Mouse (Mus musculus) embryonic facial prominence, embryonic 14.5 days (tissue): ENCODE measurements at regions not wholly inside any gene's neighbourhood (a gene's known extent, or its start where the extent isn't known, plus 50 kb on each side); places are given as distances from the start of the nearest gene placed in this dataset.

Experiments used
- ATAC-seq: fragments of 200-750 bp; cut with Nextera tagmentation; 2 replicates; pipeline ENCODE4 v1.8.0; 2017; ENCODE audit warnings: low read depth, moderate number of reproducible peaks, moderate TSS enrichment
- DNase-seq: peaks from one replicate; pipeline ENCODE4 v3.0.0-alpha.2; 2015; ENCODE audit warnings: low spot score
- H3K27ac ChIP-seq: fragments of 300-500 bp; sonication (generic); replicated peaks from 2 replicates; pipeline ENCODE4 v1.5.1; 2014; ENCODE audit warnings: low read depth, mild to moderate bottlenecking, low read length, moderate library complexity
- H3K27me3 ChIP-seq: fragments of 300-500 bp; sonication (generic); replicated peaks from 2 replicates; pipeline ENCODE4 v1.6.1; 2014; ENCODE audit warnings: low read length; ENCODE audit not compliant: control insufficient read depth, insufficient read depth
- H3K36me3 ChIP-seq: fragments of 300-500 bp; sonication (generic); 2 replicates; pipeline ENCODE4 v1.6.1; 2014; ENCODE audit warnings: low read length, mixed read lengths; ENCODE audit not compliant: control insufficient read depth, insufficient read depth
- H3K4me1 ChIP-seq: fragments of 300-500 bp; sonication (generic); 2 replicates; pipeline ENCODE4 v1.6.1; 2014; ENCODE audit warnings: antibody characterized with exemption, low read length; ENCODE audit not compliant: control insufficient read depth, insufficient read depth
- H3K4me2 ChIP-seq: fragments of 300-500 bp; sonication (generic); 2 replicates; pipeline ENCODE4 v1.6.1; 2014; ENCODE audit warnings: low read depth, mild to moderate bottlenecking, low read length, moderate library complexity, mixed read lengths
- H3K4me3 ChIP-seq: fragments of 300-500 bp; sonication (generic); 2 replicates; pipeline ENCODE4 v1.5.1; 2014; ENCODE audit warnings: low read depth, mild to moderate bottlenecking, low read length
- H3K9ac ChIP-seq: fragments of 300-500 bp; sonication (generic); 2 replicates; pipeline ENCODE4 v1.6.1; 2014; ENCODE audit warnings: low read depth, mild to moderate bottlenecking, low read length, moderate library complexity, mixed read lengths
- H3K9me3 ChIP-seq: fragments of 300-500 bp; sonication (generic); 2 replicates; pipeline ENCODE4 v1.6.1; 2016; ENCODE audit warnings: low read length; ENCODE audit not compliant: control insufficient read depth
- WGBS: fragments of 180-500 bp; shearing (Covaris S2); extraction: QIAGEN DNeasy Blood & Tissue Kit; methylation state at CpG from one replicate; pipeline ENCODE4 v1.1.7; 2014; 5-methylcytosine and 5-hydroxymethylcytosine counted together

- DNase-seq (no peak), ATAC-seq (no peak)
- Histone ChIP-seq H3K4me1 (no peaks in the 10 kb centered on the region), H3K27me3 (no peaks in the 10 kb centered on the region), H3K9me3 (no peaks in the 10 kb centered on the region), H3K27ac (no peak overlapping the region), H3K4me3 (no peak overlapping the region), H3K9ac (no peak overlapping the region), H3K36me3 (no peaks in the 10 kb centered on the region), H3K4me2 (no peak overlapping the region)
- 75% methylated on average over 2 of the region's 2 CpGs for WGBS
Measured at GRCm38 (mm10) chr5:51288234-51288633, 279.3 kb downstream of the Ppargc1a start.

- no peak overlapping the region for H3K4me3 ChIP-seq
- H3K4me2 ChIP-seq: no peak overlapping the region
- peak; percentile 2 for DNase-seq
- H3K9ac ChIP-seq: no peak overlapping the region
- no peaks in the 10 kb centered on the region for H3K36me3 ChIP-seq
- 45% methylated on average over 2 of the region's 2 CpGs for WGBS
- no peaks in the 10 kb centered on the region for H3K27me3 ChIP-seq
- no peaks in the 10 kb centered on the region for H3K4me1 ChIP-seq
- no peak for ATAC-seq
- no peaks in the 10 kb centered on the region for H3K9me3 ChIP-seq
- H3K27ac ChIP-seq: no peak overlapping the region
Measured at GRCm38 (mm10) chr5:51241156-51241555, 326.4 kb downstream of the Ppargc1a start.

- H3K4me2 ChIP-seq: no peak overlapping the region
- 88% methylated on average over 2 of the region's 2 CpGs for WGBS
- H3K4me3 ChIP-seq: no peak overlapping the region
- no peaks in the 10 kb centered on the region for H3K27me3 ChIP-seq
- DNase-seq (no peak), ATAC-seq (no peak)
- no peaks in the 10 kb centered on the region for H3K9me3 ChIP-seq
- H3K9ac ChIP-seq: no peak overlapping the region
- no peaks in the 10 kb centered on the region for H3K36me3 ChIP-seq
- H3K4me1 ChIP-seq: no peaks in the 10 kb centered on the region
- H3K27ac ChIP-seq: no peak overlapping the region
Measured at GRCm38 (mm10) chr5:51234004-51234355, 333.5 kb downstream of the Ppargc1a start.

GRCm38 (mm10) chr5:51233271-51234003 lies 334.1 kb downstream of the Ppargc1a start:
- Histone ChIP-seq H3K27me3 (no peaks in the 10 kb centered on the region), H3K9ac (no peak overlapping the region), H3K36me3 (no peaks in the 10 kb centered on the region), H3K4me3 (no peak overlapping the region), H3K4me1 (no peaks in the 10 kb centered on the region), H3K27ac (no peak overlapping the region), H3K4me2 (no peak overlapping the region), H3K9me3 (no peaks in the 10 kb centered on the region)
- ATAC-seq (no peak), DNase-seq (no peak)
- WGBS: 79% methylated on average over 5 of the region's 5 CpGs

DNA sequence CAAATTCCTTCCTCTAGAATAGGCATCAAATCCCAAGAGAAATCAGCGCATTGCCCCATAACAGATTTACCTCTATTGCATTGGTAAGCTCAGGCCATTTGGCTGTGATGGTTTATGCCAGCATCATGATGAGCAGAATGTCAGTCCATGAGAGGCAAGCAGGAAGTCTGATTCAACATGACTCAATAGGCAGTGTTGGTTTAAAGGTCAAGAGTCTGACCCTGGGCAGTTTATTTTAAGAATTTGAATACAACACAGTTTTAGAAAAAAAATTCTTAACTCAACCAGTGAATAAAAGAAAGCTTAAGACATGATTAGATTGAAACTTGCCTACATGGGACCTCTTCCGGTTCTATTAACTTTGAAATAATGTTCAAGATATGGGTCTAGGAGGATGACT lies 337.7 kb downstream of the Ppargc1a start:
- no peak overlapping the region for H3K9ac ChIP-seq

DNA sequence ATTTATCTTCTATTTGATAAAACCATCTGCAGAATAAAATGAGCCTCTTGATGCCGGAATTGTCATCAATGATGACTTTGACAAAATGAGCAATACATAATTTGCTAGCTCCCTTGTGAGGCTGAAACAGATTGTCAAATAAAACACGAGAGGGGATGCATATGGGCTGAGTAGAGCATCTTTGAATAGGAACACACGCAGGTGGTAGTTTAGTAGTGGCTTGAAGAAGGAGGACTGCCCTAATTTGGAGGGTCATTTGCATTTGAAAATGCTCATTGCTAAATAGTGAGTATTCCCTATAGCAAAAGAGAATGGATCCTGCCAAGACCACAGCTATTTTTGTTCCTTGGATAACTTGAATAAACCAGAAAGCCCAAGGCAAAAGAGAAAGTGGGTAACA lies 339.5 kb downstream of the Ppargc1a start:
- Histone ChIP-seq H3K9me3 (no peaks in the 10 kb centered on the region), H3K9ac (no peak overlapping the region), H3K4me1 (no peaks in the 10 kb centered on the region), H3K27me3 (no peaks in the 10 kb centered on the region), H3K36me3 (no peaks in the 10 kb centered on the region), H3K4me3 (no peak overlapping the region), H3K4me2 (no peak overlapping the region), H3K27ac (no peak overlapping the region)
- WGBS: 80% methylated on average over 3 of the region's 3 CpGs
- DNase-seq: no peak
- no peak for ATAC-seq

More for the DNA sequence above, 337.7 kb downstream of the Ppargc1a start:
- DNase-seq (no peak), ATAC-seq (no peak)
- Histone ChIP-seq H3K27me3 (no peaks in the 10 kb centered on the region), H3K4me3 (no peak overlapping the region), H3K36me3 (no peaks in the 10 kb centered on the region), H3K27ac (no peak overlapping the region), H3K4me1 (no peaks in the 10 kb centered on the region), H3K9me3 (no peaks in the 10 kb centered on the region), H3K4me2 (no peak overlapping the region)
- WGBS: 95% methylated on average over 2 of the region's 2 CpGs

GRCm38 (mm10) chr5:51203266-51203665 lies 364.3 kb downstream of the Ppargc1a start:
- H3K9ac ChIP-seq: no peak overlapping the region
- no peaks in the 10 kb centered on the region for H3K27me3 ChIP-seq
- H3K4me2 ChIP-seq: no peak overlapping the region
- WGBS: 85% methylated on average over 1 of the region's 1 CpGs
- no peak overlapping the region for H3K4me3 ChIP-seq
- no peaks in the 10 kb centered on the region for H3K9me3 ChIP-seq
- ATAC-seq (no peak), DNase-seq (no peak)
- H3K4me1 ChIP-seq: no peaks in the 10 kb centered on the region
- H3K27ac ChIP-seq: no peak overlapping the region
- H3K36me3 ChIP-seq: no peaks in the 10 kb centered on the region

GRCm38 (mm10) chr5:51202525-51203215 lies 364.9 kb downstream of the Ppargc1a start:
- Histone ChIP-seq H3K27me3 (no peaks in the 10 kb centered on the region), H3K4me2 (no peak overlapping the region), H3K36me3 (no peaks in the 10 kb centered on the region), H3K4me3 (no peak overlapping the region), H3K4me1 (no peaks in the 10 kb centered on the region), H3K9ac (no peak overlapping the region), H3K27ac (no peak overlapping the region), H3K9me3 (no peaks in the 10 kb centered on the region)
- WGBS: 81% methylated on average over 4 of the region's 4 CpGs
- DNase-seq (no peak), ATAC-seq (no peak)
